Mouse (Mus musculus) T-helper 17 cell (primary cell): ENCODE data around the gene Abcb6.

Source experiments
- in situ Hi-C, 2 experiments: fragments of 300-600 bp; cut with MboI, MseI; formaldehyde crosslinking; loops; 1 replicate in 1 of 2; 2 replicates in 1 of 2; pipeline ENCODE4 v1.15.1; 2025; ENCODE audit warnings: high pct_unique_total_duplicates in 2 of 2

The Abcb6 gene

GRCm38 (mm10) chr1:75180105-75180590, at the start of gene Abcb6:
Gene Abcb6, minus strand, starts transcription at chr1:75180392.
- in situ Hi-C loops: no loop called here

GRCm38 (mm10) chr1:75229158-75229557, 49.0 kb upstream of the Abcb6 start:
- in situ Hi-C loops: no loop called here

GRCm38 (mm10) chr1:75227653-75228052, 47.5 kb upstream of the Abcb6 start:
- in situ Hi-C loops: no loop called here

GRCm38 (mm10) chr1:75226138-75226537, 45.9 kb upstream of the Abcb6 start:
- in situ Hi-C loops: no loop called here

GRCm38 (mm10) chr1:75225473-75225872, 45.3 kb upstream of the Abcb6 start:
- in situ Hi-C loops: no loop called here

- in situ Hi-C loops: no loop called here
These were observed 43.3 kb upstream of the Abcb6 start for GRCm38 (mm10) chr1:75223532-75223931.

- in situ Hi-C loops: no loop called here
These were observed 42.7 kb upstream of the Abcb6 start for GRCm38 (mm10) chr1:75222926-75223325.

- in situ Hi-C loops: no loop called here
These were observed 41.3 kb upstream of the Abcb6 start for GRCm38 (mm10) chr1:75221538-75221937.

GRCm38 (mm10) chr1:75219531-75219930, 39.3 kb upstream of the Abcb6 start, which contains the start of gene Tuba4a:
Gene Tuba4a, minus strand, starts transcription at chr1:75219865.
- in situ Hi-C loops: loop anchor here (10.0 kb wide), 3 partner anchors 95 to 625 kb away; partner anchors contain the start of genes Dnpep (in 1 of the 2) and Nhej1 (in 1 of the 2)

GRCm38 (mm10) chr1:75219078-75219477, 38.9 kb upstream of the Abcb6 start:
- in situ Hi-C loops: loop anchor here (10.0 kb wide), 3 partner anchors 94 to 624 kb away; partner anchors contain the start of genes Dnpep (in 1 of the 2) and Nhej1 (in 1 of the 2)

- in situ Hi-C loops: loop anchor here (10.0 kb wide), 3 partner anchors 94 to 624 kb away; partner anchors contain the start of genes Dnpep (in 1 of the 2) and Nhej1 (in 1 of the 2)
These were observed 38.2 kb upstream of the Abcb6 start for GRCm38 (mm10) chr1:75218227-75219001.

GRCm38 (mm10) chr1:75217893-75218226, 37.7 kb upstream of the Abcb6 start:
- in situ Hi-C loops: loop anchor here (10.0 kb wide), 3 partner anchors 93 to 623 kb away; partner anchors contain the start of genes Dnpep (in 1 of the 2) and Nhej1 (in 1 of the 2)

GRCm38 (mm10) chr1:75216797-75217585, 36.8 kb upstream of the Abcb6 start:
- in situ Hi-C loops: loop anchor here (10.0 kb wide), 3 partner anchors 92 to 622 kb away; partner anchors contain the start of genes Dnpep (in 1 of the 2) and Nhej1 (in 1 of the 2)

- in situ Hi-C loops: loop anchor here (10.0 kb wide), 3 partner anchors 91 to 621 kb away; partner anchors contain the start of genes Dnpep (in 1 of the 2) and Nhej1 (in 1 of the 2)
These were observed 35.6 kb upstream of the Abcb6 start for GRCm38 (mm10) chr1:75215785-75216184.

- in situ Hi-C loops: loop anchor here (10.0 kb wide), 3 partner anchors 90 to 620 kb away; partner anchors contain the start of genes Dnpep (in 1 of the 2) and Nhej1 (in 1 of the 2)
These were observed 34.7 kb upstream of the Abcb6 start for GRCm38 (mm10) chr1:75214886-75215285.

- in situ Hi-C loops: loop anchor here (10.0 kb wide), 3 partner anchors 90 to 620 kb away; partner anchors contain the start of genes Dnpep (in 1 of the 2) and Nhej1 (in 1 of the 2)
These were observed 34.2 kb upstream of the Abcb6 start for GRCm38 (mm10) chr1:75214442-75214841.

GRCm38 (mm10) chr1:75213096-75213495, 32.9 kb upstream of the Abcb6 start:
- in situ Hi-C loops: loop anchor here (10.0 kb wide), 3 partner anchors 88 to 618 kb away; partner anchors contain the start of genes Dnpep (in 1 of the 2) and Nhej1 (in 1 of the 2)

- in situ Hi-C loops: loop anchor here (10.0 kb wide), 3 partner anchors 88 to 618 kb away; partner anchors contain the start of genes Dnpep (in 1 of the 2) and Nhej1 (in 1 of the 2)
These were observed 32.4 kb upstream of the Abcb6 start for GRCm38 (mm10) chr1:75212542-75212941.

GRCm38 (mm10) chr1:75211141-75211708, 31.0 kb upstream of the Abcb6 start:
- in situ Hi-C loops: loop anchor here (10.0 kb wide), 3 partner anchors 86 to 616 kb away; partner anchors contain the start of genes Dnpep (in 1 of the 2) and Nhej1 (in 1 of the 2)
